Mouse (Mus musculus) liver, embryonic 12.5 days (tissue): ENCODE results near the gene Kcnh2. TPM values are rescaled to one million over a fixed set of nuclear protein-coding genes. Genes with fewer than 3 reads are reported as not detected.
"Not testable (repeated sequence)": the region's sequence is repeated elsewhere in the genome, so short reads cannot be mapped to it uniquely, and the experiment has no call there.

Source experiments
- ATAC-seq: fragments of 200-750 bp; cut with Nextera tagmentation; 2 replicates; pipeline ENCODE4 v1.8.0; 2017; ENCODE audit warnings: moderate number of reproducible peaks, mild to moderate bottlenecking, moderate library complexity
- H3K27ac ChIP-seq: fragments of 300-500 bp; sonication (generic); 2 replicates; pipeline ENCODE4 v1.5.1; 2016; ENCODE audit warnings: mild to moderate bottlenecking
- H3K27me3 ChIP-seq: fragments of 300-500 bp; sonication (generic); replicated peaks from 2 replicates; pipeline ENCODE4 v1.6.1; 2016; ENCODE audit warnings: mild to moderate bottlenecking, moderate library complexity
- H3K36me3 ChIP-seq: fragments of 300-500 bp; sonication (generic); 2 replicates; pipeline ENCODE4 v1.6.1; 2016; ENCODE audit warnings: mild to moderate bottlenecking, moderate library complexity
- H3K4me1 ChIP-seq: fragments of 300-500 bp; sonication (generic); 2 replicates; pipeline ENCODE4 v1.6.1; 2016
- H3K4me2 ChIP-seq: fragments of 300-500 bp; sonication (generic); 2 replicates; pipeline ENCODE4 v1.6.1; 2016; ENCODE audit warnings: mild to moderate bottlenecking, moderate library complexity
- H3K4me3 ChIP-seq: fragments of 300-500 bp; sonication (generic); 2 replicates; pipeline ENCODE4 v1.5.1; 2016; ENCODE audit warnings: mild to moderate bottlenecking, moderate library complexity
- H3K9ac ChIP-seq: fragments of 300-500 bp; sonication (generic); 2 replicates; pipeline ENCODE4 v1.6.1; 2016; ENCODE audit warnings: mild to moderate bottlenecking, moderate library complexity
- H3K9me3 ChIP-seq: fragments of 300-500 bp; sonication (generic); replicated peaks from 2 replicates; pipeline ENCODE4 v1.6.1; 2016; ENCODE audit warnings: mild to moderate bottlenecking, moderate library complexity
- WGBS: fragments of 180-500 bp; shearing (Covaris S2); methylation state at CpG from one replicate; pipeline ENCODE4 v1.1.7; 2016; ENCODE audit not compliant: insufficient replicate concordance; 5-methylcytosine and 5-hydroxymethylcytosine counted together
- polyA plus RNA-seq: library from polyadenylated mRNA; unstranded; fragments of >200 nt; fragmentation: Nextera tagmentation; extraction: Ambion mirVana; gene quantifications from 2 replicates; pipeline ENCODE4 v1.2.1, GENCODE M21; 2016

Kcnh2 gene
- polyA plus RNA-seq = 0.89 and 1.6 TPM in 2 replicates

GRCm38 (mm10) chr5:24351278-24351677 is at the start of gene Kcnh2:
Kcnh2 (minus strand) TSS chr5:24351604.
- Histone ChIP-seq H3K4me2 (peak within 1 kb of the TSS; percentile 80), H3K27me3 (peaks cover 98% of the 10 kb centered on the region), H3K4me1 (peaks cover 55% of the 10 kb centered on the region), H3K4me3 (peak within 1 kb of the TSS; percentile 60), H3K36me3 (no peaks in the 10 kb centered on the region), H3K9me3 (no peaks in the 10 kb centered on the region), H3K9ac (peak within 1 kb of the TSS; percentile 49), H3K27ac (peak within 1 kb of the TSS; percentile 8; the same call in 1 of the 2 replicates)
- under 1% methylated on average over 53 of the region's 53 CpGs for WGBS
- ATAC-seq = no peak; the same call in 1 of the 2 replicates

DNA sequence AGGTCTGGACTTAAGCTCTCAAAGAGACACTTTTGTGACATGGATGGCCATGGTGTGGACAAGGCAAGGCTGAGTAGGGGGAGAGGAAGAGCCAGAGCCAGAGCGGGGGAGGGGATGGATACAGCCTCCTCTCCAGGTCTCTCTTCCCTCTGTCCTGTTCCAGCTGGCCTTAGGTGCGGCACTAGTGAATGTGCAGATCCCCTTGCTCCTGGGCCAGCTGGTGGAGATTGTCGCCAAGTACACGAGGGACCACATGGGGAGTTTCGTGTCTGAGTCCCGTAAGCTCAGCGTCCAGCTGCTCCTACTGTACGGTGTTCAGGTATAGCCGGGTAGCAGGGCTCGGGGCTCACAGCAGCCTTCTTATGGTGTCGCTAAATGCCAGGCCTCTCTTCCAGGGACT is 49.0 kb upstream of the Kcnh2 start:
- peaks cover 43% of the 10 kb centered on the region for H3K36me3 ChIP-seq
- no peak overlapping the region for H3K4me3 ChIP-seq
- no peaks in the 10 kb centered on the region for H3K9me3 ChIP-seq
- H3K4me1 ChIP-seq = peaks cover 21% of the 10 kb centered on the region
- H3K27me3 ChIP-seq = no peaks in the 10 kb centered on the region
- 79% methylated on average over 10 of the region's 11 CpGs for WGBS
- ATAC-seq = no peak
- H3K27ac ChIP-seq = no peak overlapping the region
- no peak overlapping the region for H3K4me2 ChIP-seq
- H3K9ac ChIP-seq = no peak overlapping the region

DNA sequence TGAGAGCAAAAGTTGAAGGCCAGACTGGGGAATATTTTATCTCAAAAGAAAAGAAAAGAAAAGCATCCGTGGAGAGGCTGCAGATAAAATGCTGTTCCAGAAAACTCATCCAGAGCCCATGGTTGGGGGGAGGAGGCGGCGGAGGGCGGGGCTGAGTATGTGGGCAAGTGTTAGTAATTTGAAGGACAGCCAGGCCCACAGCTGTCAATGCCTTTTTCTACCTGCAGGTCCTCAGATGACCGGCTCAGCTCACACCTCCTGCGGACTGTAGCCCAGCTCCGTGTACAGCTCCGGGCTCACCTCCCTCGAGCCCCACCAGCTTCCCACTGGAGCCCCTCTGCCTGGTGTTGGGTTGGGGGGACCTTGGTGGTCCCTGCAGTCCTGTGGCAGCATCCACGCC is 48.3 kb upstream of the Kcnh2 start:
- no peak for ATAC-seq
- Histone ChIP-seq H3K4me3 (no peak overlapping the region), H3K27me3 (no peaks in the 10 kb centered on the region), H3K4me1 (peaks cover 21% of the 10 kb centered on the region), H3K9ac (no peak overlapping the region), H3K4me2 (no peak overlapping the region), H3K27ac (no peak overlapping the region), H3K9me3 (no peaks in the 10 kb centered on the region), H3K36me3 (peaks cover 42% of the 10 kb centered on the region)
- 78% methylated on average over 10 of the region's 10 CpGs for WGBS

- Histone ChIP-seq H3K36me3 (peaks cover 18% of the 10 kb centered on the region), H3K4me1 (peaks cover 27% of the 10 kb centered on the region)
- H3K27ac ChIP-seq, H3K27me3 ChIP-seq, H3K9me3 ChIP-seq, H3K9ac ChIP-seq, H3K4me2 ChIP-seq, ATAC-seq, H3K4me3 ChIP-seq: not testable (repeated sequence)
- 72% methylated on average over 6 of the region's 6 CpGs for WGBS
Measured at GRCm38 (mm10) chr5:24396254-24396653, 44.9 kb upstream of the Kcnh2 start.

DNA sequence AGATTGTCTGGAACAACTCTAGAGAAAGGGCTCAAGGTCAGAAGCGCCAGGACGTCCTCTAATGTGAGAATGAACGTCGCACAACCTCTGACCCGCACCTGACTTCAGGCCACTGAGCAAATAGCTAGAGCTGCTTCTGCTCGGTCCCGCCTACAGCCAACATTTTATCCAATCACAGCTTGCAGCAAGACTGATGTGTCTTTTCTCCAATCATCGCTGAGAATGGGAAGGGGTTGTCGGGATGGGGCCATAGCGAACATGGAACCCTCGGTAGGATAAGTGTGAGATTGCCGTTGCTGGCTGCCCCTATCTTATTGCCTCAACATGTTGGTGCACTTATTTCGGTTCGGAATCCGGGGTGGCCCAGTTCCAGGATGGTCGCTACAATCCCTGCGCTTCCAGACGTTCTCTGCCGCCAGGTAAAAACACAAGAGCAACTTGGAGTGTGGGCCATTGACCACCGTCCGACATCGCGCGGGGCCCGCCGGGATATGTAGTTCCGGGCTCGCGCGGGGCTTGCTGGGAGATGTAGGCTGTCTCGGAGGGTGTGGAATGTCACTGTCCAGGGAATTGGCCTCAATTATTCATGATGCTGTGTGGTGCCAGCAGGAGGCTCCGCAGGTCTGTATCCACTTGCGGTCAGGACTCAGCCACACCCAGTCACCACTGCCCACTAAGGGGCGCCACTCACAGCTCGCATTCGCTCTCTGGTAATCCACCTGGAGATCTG is 42.9 kb upstream of the Kcnh2 start:
- WGBS = 2% methylated on average over 36 of the region's 36 CpGs
- no peaks in the 10 kb centered on the region for H3K9me3 ChIP-seq
- peak overlapping the region; percentile 81 for H3K4me2 ChIP-seq
- peaks cover 31% of the 10 kb centered on the region for H3K4me1 ChIP-seq
- peaks cover 14% of the 10 kb centered on the region for H3K27me3 ChIP-seq
- peak overlapping the region; percentile 69 for H3K4me3 ChIP-seq
- 0 out of 2 replicates have a peak, but pooled peaks cover 3% of the 10 kb centered on the region for H3K36me3 ChIP-seq
- peak; percentile 95 for ATAC-seq
- H3K27ac ChIP-seq = peak overlapping the region; percentile 76
- H3K9ac ChIP-seq = peak overlapping the region; percentile 63

GRCm38 (mm10) chr5:24393392-24393997 is 42.1 kb upstream of the Kcnh2 start, which contains the start of gene Abcb8:
Abcb8 (plus strand) TSS chr5:24393663.
- H3K4me2 ChIP-seq = peak within 1 kb of the TSS; percentile 81
- H3K27me3 ChIP-seq = peaks cover 22% of the 10 kb centered on the region
- H3K36me3 ChIP-seq = 0 out of 2 replicates have a peak, but pooled peaks cover 3% of the 10 kb centered on the region
- 13% methylated on average over 7 of the region's 7 CpGs for WGBS
- no peaks in the 10 kb centered on the region for H3K9me3 ChIP-seq
- H3K4me1 ChIP-seq = peaks cover 37% of the 10 kb centered on the region
- H3K9ac ChIP-seq = peak within 1 kb of the TSS; percentile 63
- H3K27ac ChIP-seq = peak within 1 kb of the TSS; percentile 76
- no peak for ATAC-seq
- peak within 1 kb of the TSS; percentile 69 for H3K4me3 ChIP-seq

- Histone ChIP-seq H3K9me3 (no peaks in the 10 kb centered on the region), H3K27me3 (peaks cover 30% of the 10 kb centered on the region), H3K9ac (no peak overlapping the region), H3K4me3 (no peak overlapping the region), H3K27ac (no peak overlapping the region), H3K4me1 (peaks cover 45% of the 10 kb centered on the region), H3K36me3 (0 out of 2 replicates have a peak, but pooled peaks cover 3% of the 10 kb centered on the region), H3K4me2 (no peak overlapping the region)
- WGBS = 72% methylated on average over 7 of the region's 7 CpGs
- no peak for ATAC-seq
Measured at GRCm38 (mm10) chr5:24392724-24393123, 41.3 kb upstream of the Kcnh2 start.

GRCm38 (mm10) chr5:24391864-24392263 is 40.5 kb upstream of the Kcnh2 start, which contains the start of gene Atg9b:
Atg9b (minus strand) TSS chr5:24392143.
- 74% methylated on average over 7 of the region's 7 CpGs for whole genome bisulfite sequencing
- 0 out of 2 replicates have a peak, but pooled peaks cover 3% of the 10 kb centered on the region for H3K36me3 ChIP-seq
- peaks cover 39% of the 10 kb centered on the region for H3K27me3 ChIP-seq
- no peak within 1 kb of the TSS for H3K4me2 ChIP-seq
- H3K4me3 ChIP-seq = no peak within 1 kb of the TSS
- ATAC-seq = no peak
- H3K9ac ChIP-seq = no peak within 1 kb of the TSS
- H3K9me3 ChIP-seq = no peaks in the 10 kb centered on the region
- no peak within 1 kb of the TSS for H3K27ac ChIP-seq
- peaks cover 51% of the 10 kb centered on the region for H3K4me1 ChIP-seq

DNA sequence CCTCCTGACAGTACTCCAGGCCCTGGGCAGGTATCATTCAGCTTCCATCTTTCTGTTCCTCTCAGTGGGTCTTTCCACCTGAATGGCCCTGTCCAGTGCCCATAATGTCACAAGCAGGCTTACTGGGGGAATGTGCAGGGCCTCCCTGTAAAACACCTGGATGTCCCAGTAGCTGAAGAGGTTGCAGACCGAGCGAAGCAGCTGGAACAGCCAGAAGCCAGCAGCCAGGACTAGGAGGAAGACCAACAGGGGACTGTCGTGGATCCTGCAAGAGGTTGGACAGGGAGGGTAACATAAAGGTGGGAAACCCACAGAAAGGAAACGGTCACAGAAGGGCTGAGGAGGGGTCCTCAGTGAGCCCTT is 38.2 kb upstream of the Kcnh2 start:
- no peaks in the 10 kb centered on the region for H3K36me3 ChIP-seq
- H3K4me2 ChIP-seq = no peak overlapping the region
- H3K4me1 ChIP-seq = peaks cover 40% of the 10 kb centered on the region
- no peak for ATAC-seq
- H3K27me3 ChIP-seq = peaks cover 61% of the 10 kb centered on the region
- H3K4me3 ChIP-seq = no peak overlapping the region
- H3K9me3 ChIP-seq = no peaks in the 10 kb centered on the region
- WGBS = 67% methylated on average over 4 of the region's 4 CpGs
- no peak overlapping the region for H3K27ac ChIP-seq
- H3K9ac ChIP-seq = no peak overlapping the region

- H3K9ac ChIP-seq = no peak overlapping the region
- H3K4me1 ChIP-seq = peaks cover 45% of the 10 kb centered on the region
- H3K4me3 ChIP-seq = no peak overlapping the region
- H3K9me3 ChIP-seq = no peaks in the 10 kb centered on the region
- no peak overlapping the region for H3K4me2 ChIP-seq
- WGBS = 41% methylated on average over 7 of the region's 7 CpGs
- ATAC-seq = no peak
- no peaks in the 10 kb centered on the region for H3K36me3 ChIP-seq
- no peak overlapping the region for H3K27ac ChIP-seq
- H3K27me3 ChIP-seq = peaks cover 64% of the 10 kb centered on the region
Measured at GRCm38 (mm10) chr5:24389011-24389657, 37.7 kb upstream of the Kcnh2 start.

DNA sequence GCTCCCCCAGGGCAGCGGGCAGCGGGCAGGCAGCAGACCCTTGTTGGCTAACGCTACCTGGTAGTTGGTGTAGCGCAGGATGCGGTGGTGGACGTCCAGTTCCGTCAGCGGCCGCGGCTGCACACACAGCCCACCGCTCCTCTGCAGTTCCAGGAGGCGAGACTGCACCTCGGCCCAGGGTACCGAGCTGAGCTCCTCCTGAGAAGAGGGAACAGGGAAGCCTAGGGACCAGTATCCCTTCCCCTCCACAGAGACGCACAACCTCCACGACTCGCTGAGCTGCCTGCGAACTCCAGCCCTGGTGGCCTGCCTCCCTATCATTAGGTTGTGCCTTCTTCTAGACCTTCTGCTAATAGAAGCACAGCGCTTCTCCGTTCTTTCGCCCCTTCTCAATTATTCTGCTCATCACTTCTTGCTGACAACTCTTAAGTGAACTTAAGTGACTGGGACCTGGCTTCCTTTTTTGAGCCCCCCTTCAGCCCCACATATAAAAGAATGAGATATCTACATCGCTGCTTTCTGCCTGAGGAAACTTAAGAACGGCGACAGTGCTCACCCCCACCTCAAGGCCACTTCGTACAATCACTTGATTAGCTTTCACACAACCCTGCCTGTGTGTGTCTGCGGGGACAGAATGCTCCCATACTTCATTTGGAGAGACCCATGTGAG is 37.0 kb upstream of the Kcnh2 start:
- H3K36me3 ChIP-seq = no peaks in the 10 kb centered on the region
- H3K4me3 ChIP-seq = peak overlapping the region; percentile 40
- peak overlapping the region; percentile 53 for H3K9ac ChIP-seq
- ATAC-seq = no peak
- WGBS = 25% methylated on average over 26 of the region's 26 CpGs
- peaks cover 64% of the 10 kb centered on the region for H3K27me3 ChIP-seq
- H3K9me3 ChIP-seq = no peaks in the 10 kb centered on the region
- H3K4me2 ChIP-seq = peak overlapping the region; percentile 70
- peaks cover 46% of the 10 kb centered on the region for H3K4me1 ChIP-seq
- no peak overlapping the region for H3K27ac ChIP-seq
